Mouse (Mus musculus) lung, adult 2 months (tissue): Measurements from ENCODE around the gene Car5a.

Source experiments
- CTCF ChIP-seq: fragments of 200-500 bp; IDR thresholded peaks from 2 replicates; pipeline ENCODE4 v1.5.1; 2011; ENCODE audit warnings: mild to moderate bottlenecking, low read length, control low read depth; ENCODE audit not compliant: insufficient read depth
- POLR2A ChIP-seq: fragments of 200-500 bp; IDR thresholded peaks from 2 replicates; pipeline ENCODE4 v1.6.1; 2011; ENCODE audit warnings: low read depth, mild to moderate bottlenecking, control low read depth, low read length, borderline replicate concordance; ENCODE audit errors: extremely low read depth

GRCm38 (mm10) chr8:121879712-121880111 is 65.0 kb downstream of the Car5a start:
- no peak for TF ChIP-seq CTCF
- TF ChIP-seq POLR2A = no peak
